Mouse (Mus musculus): ENCODE measurements around the gene Elf2.

DNA sequence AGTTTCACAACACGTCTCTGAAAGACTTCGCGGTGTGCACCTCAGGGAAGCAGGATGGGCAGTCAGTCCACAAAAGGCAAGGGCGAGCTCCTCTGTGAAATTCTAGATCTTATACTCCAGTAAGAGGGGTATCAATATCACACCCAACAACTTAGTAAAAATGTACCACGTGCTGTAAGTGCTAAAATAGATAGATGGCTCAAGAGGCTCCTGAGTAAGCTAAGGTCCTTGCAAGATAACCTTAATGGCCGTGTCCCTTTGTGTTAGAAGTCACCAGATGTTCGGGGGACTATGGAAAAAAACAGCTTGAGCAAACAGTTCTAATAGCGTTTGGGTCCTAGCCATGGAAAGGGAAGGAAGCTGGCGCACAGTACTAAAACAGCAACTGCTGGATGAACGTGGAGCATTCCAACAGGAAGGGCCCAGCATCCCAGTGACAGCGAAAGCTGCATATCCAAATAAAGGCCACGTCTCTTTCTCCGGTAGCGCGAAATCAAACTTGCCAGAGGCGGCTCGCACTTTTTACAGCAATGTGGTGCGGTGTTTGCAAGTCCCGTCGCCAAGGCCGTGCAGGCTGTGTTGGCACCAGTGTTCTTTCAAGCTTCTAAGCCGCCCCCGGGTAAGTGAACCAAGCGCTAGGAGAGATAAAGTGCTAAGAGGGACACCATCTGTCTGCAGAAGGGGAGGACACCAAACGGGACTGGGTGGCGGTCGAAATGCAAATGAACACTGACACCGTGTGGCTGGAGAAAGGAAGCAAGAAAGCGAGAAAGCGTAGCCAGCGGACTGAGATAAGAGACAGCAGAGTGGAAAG is 24.4 kb upstream of the Elf2 start:
- TF ChIP-seq CTCF (conservative IDR thresholded peaks at IDR 0.05; ENCODE audit: insufficient read depth, insufficient read length, low read depth, low read length) (peak; percentile 94), POLR2A (IDR thresholded peaks at IDR 0.05; ENCODE audit: low read depth, low read length) (no peak)
